ENCODE assay signal across 12 mouse cellular contexts in the genomic region with DNA sequence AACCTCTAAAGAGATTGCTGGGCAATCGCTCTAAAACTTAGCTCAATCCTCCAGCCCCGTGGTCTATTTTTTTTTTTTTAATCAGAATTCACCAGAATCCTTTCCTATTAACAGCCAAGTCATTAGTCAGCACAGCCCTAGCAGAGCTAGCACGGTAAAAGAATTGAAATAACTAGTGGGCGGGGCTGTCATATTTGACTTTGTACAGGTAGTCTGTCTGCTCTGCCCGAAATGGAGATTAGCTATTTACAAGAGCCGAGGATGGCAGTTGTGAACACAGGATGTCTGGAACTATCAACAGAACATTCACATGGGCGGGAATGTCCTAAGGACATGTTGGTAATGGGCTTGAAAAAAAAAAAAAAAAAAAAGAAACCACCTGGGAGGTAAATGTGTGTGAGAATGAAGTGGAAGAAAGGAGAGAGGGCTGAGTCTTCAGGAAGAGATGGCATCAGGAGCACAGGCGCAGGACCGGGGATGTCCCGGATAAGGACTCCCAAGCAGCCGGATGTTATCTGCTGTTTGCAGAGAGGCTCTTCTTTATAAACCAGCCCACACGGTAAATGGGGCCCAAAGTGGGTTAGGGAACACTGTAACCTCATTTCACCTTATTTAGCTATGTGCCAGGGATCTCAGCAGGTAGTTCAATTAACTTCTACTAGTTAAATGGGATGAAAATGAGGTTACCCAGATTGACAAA.
DNase-seq lines count a peak whose midpoint lies in the region; ATAC-seq lines count a peak whose summit lies in the region.
"Had no signal": no experiment of that assay in that cellular context is flagged by ENCODE, and none has a peak within 500 bp of the region (broad histone marks: within the 10 kb centered on the region; RNA-seq: fewer than 3 reads in every experiment).

No protein-coding gene starts in this region.

- peak overlapping the region; percentile 30 for H3K4me2 ChIP-seq in neural tube, embryonic 13.5 days
- H3K4me2 ChIP-seq: midbrain, embryonic 11.5 days had no signal

- 62% methylated on average over 12 of the region's 12 CpGs for WGBS in neural tube, embryonic 13.5 days

- peak; percentile 78 for DNase-seq in heart, adult 11 months
- no peak for DNase-seq in heart, postnatal 10 days
- no peak for DNase-seq in neural tube, embryonic 10.5 days (ENCODE audit: extremely low spot score, low spot score)
- DNase-seq in kidney, postnatal 36 days, result peak; percentile 24 to 25
- DNase-seq in right cerebral cortex, postnatal 4 days, result no peak
- DNase-seq in right cerebral cortex, postnatal 14 days, result no peak
- DNase-seq in thymus, postnatal 36 days, result no peak
- DNase-seq: B cell, adult 2 months; cerebellum, adult 2 months had no signal

- intact Hi-C loops in heart, postnatal 10 days (cut with DNase I), result no loop called here

- ATAC-seq in neural tube, embryonic 13.5 days (ENCODE audit: low read depth), result no peak

- no peaks in the 10 kb centered on the region for H3K27me3 ChIP-seq in neural tube, embryonic 13.5 days

- H3K4me3 ChIP-seq in neural tube, embryonic 13.5 days, result no peak overlapping the region
- H3K4me3 ChIP-seq: erythroblast, embryonic 14.5 days had no signal

- H3K36me3 ChIP-seq in neural tube, embryonic 13.5 days, result no peaks in the 10 kb centered on the region

- no peak overlapping the region for H3K9ac ChIP-seq in neural tube, embryonic 13.5 days

- no peak overlapping the region for H3K27ac ChIP-seq in neural tube, embryonic 13.5 days (replicated peaks)

- H3K4me1 ChIP-seq in neural tube, embryonic 13.5 days (replicated peaks), result peaks cover 7% of the 10 kb centered on the region

- no peaks in the 10 kb centered on the region for H3K9me3 ChIP-seq in neural tube, embryonic 13.5 days

Comparison
In these comparisons a context has a peak if more than half of its experiments do, and no peak if none do; other contexts are left out.
1. DNase-seq: peak in heart, adult 11 months (single experiment) and kidney, postnatal 36 days (2 of 2); none in heart, postnatal 10 days (0 of 2), neural tube, embryonic 10.5 days (single experiment), right cerebral cortex, postnatal 4 days (single experiment), right cerebral cortex, postnatal 14 days (single experiment) and thymus, postnatal 36 days (0 of 2).